Mouse (Mus musculus) CH12.LX (cell line): ENCODE data around the gene Dpy30. TPM values are rescaled to one million over a fixed set of nuclear protein-coding genes. Genes with fewer than 3 reads are reported as not detected.

Experiments used
- DNase-seq: peaks from one replicate; pipeline ENCODE4 v3.0.0-alpha.2; 2013; ENCODE audit errors: extremely low read depth
- H3K27ac ChIP-seq: 2 replicates; pipeline ENCODE4 v1.5.1; 2012; ENCODE audit warnings: low read depth, mild to moderate bottlenecking, control low read depth, moderate library complexity; ENCODE audit not compliant: insufficient read depth
- H3K27me3 ChIP-seq: replicated peaks from 2 replicates; pipeline ENCODE3; 2012; ENCODE audit warnings: inconsistent platforms
- H3K36me3 ChIP-seq, 2 experiments: replicated peaks in 1 of 2; 2 replicates each; pipeline versions ENCODE3 to v1.6.1; 2012; ENCODE audit warnings: inconsistent platforms in 1 of 2, low read length in 1 of 2, mild to moderate bottlenecking in 1 of 2, mixed read lengths in 1 of 2, moderate library complexity in 1 of 2; ENCODE audit not compliant: control insufficient read depth in 1 of 2, insufficient read depth in 1 of 2
- H3K4me1 ChIP-seq, 2 experiments: 2 replicates each; pipeline ENCODE4 v1.6.1; 2012; ENCODE audit warnings: inconsistent platforms in 1 of 2, moderate library complexity in 1 of 2; ENCODE audit not compliant: insufficient read depth in 2 of 2, control insufficient read depth in 1 of 2
- H3K4me2 ChIP-seq: 2 replicates; pipeline ENCODE4 v1.6.1; 2012; ENCODE audit warnings: low read depth, mild to moderate bottlenecking, control low read depth; ENCODE audit not compliant: poor library complexity, insufficient read depth, severe bottlenecking
- H3K4me3 ChIP-seq, 3 experiments: fragments of 150-350 bp in 1 of 3; sonication (generic) in 1 of 3; replicated peaks in 1 of 3; 2 replicates each; pipeline versions ENCODE3 to v1.5.1; 2011 to 2012; ENCODE audit warnings: low read depth in 2 of 3, low read length in 2 of 3, mild to moderate bottlenecking in 2 of 3, moderate library complexity in 2 of 3, control low read depth in 1 of 3, improper control_type of control experiment in 1 of 3, inconsistent platforms in 1 of 3, mixed read lengths in 1 of 3; ENCODE audit not compliant: poor library complexity in 1 of 3
- H3K79me2 ChIP-seq: replicated peaks from 2 replicates; pipeline ENCODE4 v1.6.1; 2012; ENCODE audit warnings: mild to moderate bottlenecking, moderate library complexity; ENCODE audit not compliant: control insufficient read depth, poor library complexity, insufficient read depth, severe bottlenecking; ENCODE audit errors: extremely low read depth
- H3K9ac ChIP-seq: 2 replicates; pipeline ENCODE4 v1.6.1; 2012; ENCODE audit warnings: low read depth, mild to moderate bottlenecking, control low read depth, moderate library complexity; ENCODE audit not compliant: insufficient read depth
- H3K9me3 ChIP-seq: replicated peaks from 2 replicates; pipeline ENCODE3; 2012; ENCODE audit warnings: low read length, inconsistent platforms, mixed read lengths
- E2F4 ChIP-seq: IDR thresholded peaks from 2 replicates; pipeline ENCODE4 v1.6.1; 2011; ENCODE audit warnings: low read depth, low read length, improper control_type of control experiment; ENCODE audit not compliant: insufficient replicate concordance
- EP300 ChIP-seq: IDR thresholded peaks from 2 replicates; pipeline ENCODE4 v1.6.1; 2011; ENCODE audit warnings: low read length, improper control_type of control experiment
- HCFC1 ChIP-seq: IDR thresholded peaks from 2 replicates; pipeline ENCODE4 v1.6.1; 2012; ENCODE audit warnings: low read depth, mild to moderate bottlenecking, inconsistent platforms, low read length, improper control_type of control experiment
- KAT2A ChIP-seq: IDR thresholded peaks from 2 replicates; pipeline ENCODE4 v1.6.1; 2012; ENCODE audit warnings: low read length, improper control_type of control experiment, inconsistent platforms; ENCODE audit not compliant: insufficient replicate concordance
- MAX ChIP-seq: IDR thresholded peaks from 2 replicates; pipeline ENCODE4 v1.6.1; 2011; ENCODE audit warnings: low read length, improper control_type of control experiment
- PAX5 ChIP-seq: IDR thresholded peaks from 2 replicates; pipeline ENCODE4 v1.6.1; 2012; ENCODE audit warnings: low read length, inconsistent platforms, mixed read lengths
- POLR2AphosphoS2 ChIP-seq: IDR thresholded peaks from 2 replicates; pipeline ENCODE4 v1.6.1; 2011; ENCODE audit warnings: low read depth, low read length, improper control_type of control experiment
- RCOR1 ChIP-seq: conservative IDR thresholded peaks from 2 replicates; pipeline ENCODE4 v1.6.1; 2012; ENCODE audit warnings: low read depth, mild to moderate bottlenecking, inconsistent platforms, low read length, improper control_type of control experiment
- USF1 ChIP-seq: IDR thresholded peaks from 2 replicates; pipeline ENCODE4 v1.6.1; 2014; ENCODE audit warnings: low read depth, mild to moderate bottlenecking, inconsistent platforms, low read length, improper control_type of control experiment
- USF2 ChIP-seq: conservative IDR thresholded peaks from 2 replicates; pipeline ENCODE4 v1.6.1; 2011; ENCODE audit warnings: low read depth, low read length, improper control_type of control experiment
- ZMIZ1 ChIP-seq: IDR thresholded peaks from 2 replicates; pipeline ENCODE4 v1.6.1; 2012; ENCODE audit warnings: low read depth, mild to moderate bottlenecking, inconsistent platforms, low read length, improper control_type of control experiment
- ZNF384 ChIP-seq: IDR thresholded peaks from 2 replicates; pipeline ENCODE4 v1.6.1; 2012; ENCODE audit warnings: low read depth, low read length, improper control_type of control experiment, inconsistent platforms
- dilution Hi-C: fragments of 300-500 bp; cut with MboI; formaldehyde crosslinking; loops from 2 replicates; pipeline ENCODE4 v1.14.3; 2020; ENCODE audit warnings: low sequenced_read_pairs; ENCODE audit not compliant: extremely low pct_unique_long_range_greater_than_20kb, extremely low pct_ligation_motif_present
- in situ Hi-C: fragments of 300-500 bp; cut with MboI; formaldehyde crosslinking; loops from 3 replicates; pipeline ENCODE4 v1.14.3; 2019; ENCODE audit warnings: low sequenced_read_pairs, low pct_ligation_motif_present, low pct_unique_long_range_greater_than_20kb, mixed read lengths
- polyA plus RNA-seq: library from polyadenylated mRNA; unstranded; fragments of >175 nt; gene quantifications from 2 replicates; pipeline ENCODE4 v1.2.1, GENCODE M21; 2012; ENCODE audit warnings: low read depth; ENCODE audit not compliant: insufficient read length
- total RNA-seq, 2 experiments: library from RNA; depleted of rRNA; stranded (reverse); fragments of 300-350 nt in 1 of 2; fragments of >200 nt in 1 of 2; gene quantifications; 2 replicates each; pipeline ENCODE4 v1.2.3; 2012 to 2014

The Dpy30 gene
- total and polyA plus RNA-seq, 3 experiments: 66.7 to 244 (median 156) TPM

GRCm38 (mm10) chr17:74285730-74286129, 38.0 kb downstream of the Dpy30 start:
- H3K27ac ChIP-seq: no peak overlapping the region
- TF ChIP-seq RCOR1 (no peak), HCFC1 (no peak), POLR2AphosphoS2 (no peak), PAX5 (no peak), EP300 (no peak), E2F4 (no peak)
- peaks cover 60% of the 10 kb centered on the region for H3K79me2 ChIP-seq
- peaks cover 12% of the 10 kb centered on the region for H3K9me3 ChIP-seq
- H3K27me3 ChIP-seq: no peaks in the 10 kb centered on the region
- H3K4me3 ChIP-seq: no peak overlapping the region
- H3K9ac ChIP-seq: no peak overlapping the region
- peaks cover under 1 to 33% of the 10 kb centered on the region in 2 experiments; a peak in 3 of 4 replicates for H3K4me1 ChIP-seq
- H3K36me3 ChIP-seq: peaks cover 7 to 36% of the 10 kb centered on the region in 2 experiments
- no peak overlapping the region for H3K4me2 ChIP-seq
- DNase-seq: no peak
- in situ Hi-C loops: no loop called here
- dilution Hi-C loops: no loop called here

DNA sequence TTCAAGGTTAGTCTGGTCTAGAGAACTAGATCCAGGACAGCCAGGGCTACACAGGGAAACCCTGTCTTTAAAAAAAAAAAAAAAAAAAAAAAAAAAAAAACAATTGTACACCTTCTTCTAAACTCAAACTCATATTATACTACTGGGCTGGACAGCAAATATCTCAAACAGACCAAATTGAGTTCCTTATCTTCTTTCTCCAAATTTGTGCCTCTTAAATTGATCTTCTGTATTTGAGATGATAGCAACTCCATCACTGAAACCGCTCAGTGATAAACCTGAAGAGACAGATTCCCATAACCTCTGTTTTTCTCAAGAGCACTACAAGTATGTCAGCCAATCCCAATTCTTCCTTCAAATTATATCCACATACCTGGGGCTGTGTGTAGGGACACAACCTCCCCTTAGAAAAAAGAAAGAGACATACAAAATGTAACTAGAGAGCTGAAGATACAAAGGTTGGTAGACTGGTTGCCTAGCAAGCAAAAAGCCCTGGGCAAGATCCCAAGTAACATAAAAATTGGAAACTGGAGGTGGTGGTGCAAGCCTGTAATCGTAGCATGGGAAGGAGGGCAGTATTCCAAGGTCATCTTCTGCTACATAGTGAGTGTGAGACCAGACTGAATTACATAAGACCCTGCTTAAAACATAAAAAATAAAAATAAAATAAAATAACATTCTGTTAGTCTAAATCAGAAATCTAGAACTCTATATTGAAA, 39.2 kb downstream of the Dpy30 start:
- in situ Hi-C loops (no loop called here), dilution Hi-C loops (no loop called here)
- Histone ChIP-seq H3K36me3 (peaks cover 7 to 36% of the 10 kb centered on the region in 2 experiments), H3K9me3 (peaks cover 12% of the 10 kb centered on the region), H3K79me2 (peaks cover 59% of the 10 kb centered on the region), H3K4me1 (peaks cover 4 to 27% of the 10 kb centered on the region in 2 experiments; a peak in 2 of 4 replicates), H3K27me3 (no peaks in the 10 kb centered on the region), H3K27ac (no peak overlapping the region), H3K4me2 (no peak overlapping the region), H3K4me3 (no peak overlapping the region), H3K9ac (no peak overlapping the region)
- TF ChIP-seq USF1: no peak
- no peak for TF ChIP-seq ZMIZ1
- TF ChIP-seq USF2: no peak
- no peak for TF ChIP-seq EP300
- no peak for TF ChIP-seq MAX
- TF ChIP-seq ZNF384: peak; percentile 53; the same call in 1 of the 2 replicates
- no peak for DNase-seq

GRCm38 (mm10) chr17:74282024-74282423, 41.7 kb downstream of the Dpy30 start:
- dilution Hi-C loops (no loop called here), in situ Hi-C loops (no loop called here)
- Histone ChIP-seq H3K27ac (no peak overlapping the region), H3K4me1 (peaks cover 8 to 30% of the 10 kb centered on the region in 2 experiments; a peak in 3 of 4 replicates), H3K9me3 (no peaks in the 10 kb centered on the region), H3K9ac (no peak overlapping the region), H3K4me2 (peak overlapping the region; percentile 57), H3K36me3 (peaks cover 0 to 21% of the 10 kb centered on the region in 2 experiments), H3K27me3 (no peaks in the 10 kb centered on the region), H3K4me3 (no peak overlapping the region)
- no peak for DNase-seq
- TF ChIP-seq ZNF384 (peak; percentile 67), KAT2A (no peak)
- TF ChIP-seq, all 38 proteins: peak for 1
- H3K79me2 ChIP-seq: peaks cover 48% of the 10 kb centered on the region
